Mouse (Mus musculus) stomach, postnatal 0 days (tissue): ENCODE results near the gene Oosp2. TPM values are rescaled to one million over a fixed set of nuclear protein-coding genes. Genes with fewer than 3 reads are reported as not detected.

Source experiments
- ATAC-seq: fragments of 200-750 bp; cut with Nextera tagmentation; 2 replicates; pipeline ENCODE4 v1.8.0; 2017; ENCODE audit not compliant: low FRiP score, low TSS enrichment
- DNase-seq: peaks from one replicate; pipeline ENCODE4 v3.0.0-alpha.2; 2016; ENCODE audit warnings: low spot score
- H3K27ac ChIP-seq: fragments of 300-500 bp; sonication (generic); replicated peaks from 2 replicates; pipeline ENCODE4 v1.5.1; 2014; ENCODE audit warnings: mild to moderate bottlenecking, control low read depth
- H3K27me3 ChIP-seq: fragments of 300-500 bp; sonication (generic); 2 replicates; pipeline ENCODE4 v1.6.1; 2014; ENCODE audit warnings: low read length; ENCODE audit not compliant: control insufficient read depth, insufficient read depth
- H3K36me3 ChIP-seq: fragments of 300-500 bp; sonication (generic); 2 replicates; pipeline ENCODE4 v1.6.1; 2014; ENCODE audit warnings: low read length, mixed read lengths; ENCODE audit not compliant: control insufficient read depth, insufficient read depth
- H3K4me1 ChIP-seq: fragments of 300-500 bp; sonication (generic); replicated peaks from 2 replicates; pipeline ENCODE4 v1.6.1; 2014; ENCODE audit warnings: antibody characterized with exemption; ENCODE audit not compliant: control insufficient read depth, insufficient read depth
- H3K4me2 ChIP-seq: fragments of 300-500 bp; sonication (generic); replicated peaks from 2 replicates; pipeline ENCODE4 v1.6.1; 2014; ENCODE audit warnings: low read depth, mild to moderate bottlenecking, control low read depth, moderate library complexity
- H3K4me3 ChIP-seq: fragments of 300-500 bp; sonication (generic); 2 replicates; pipeline ENCODE4 v1.5.1; 2014; ENCODE audit warnings: low read depth, low read length, control low read depth
- H3K9ac ChIP-seq: fragments of 300-500 bp; sonication (generic); 2 replicates; pipeline ENCODE4 v1.6.1; 2014; ENCODE audit warnings: mild to moderate bottlenecking, low read length, control low read depth, mixed read lengths
- H3K9me3 ChIP-seq: fragments of 300-500 bp; sonication (generic); 2 replicates; pipeline ENCODE4 v1.6.1; 2016; ENCODE audit warnings: low read length; ENCODE audit not compliant: control insufficient read depth
- CTCF ChIP-seq: IDR thresholded peaks from 2 replicates; pipeline ENCODE4 v1.5.1; 2016; ENCODE audit warnings: antibody characterized with exemption, low read depth, mild to moderate bottlenecking, moderate library complexity
- EP300 ChIP-seq: optimal IDR thresholded peaks from 2 replicates; pipeline ENCODE3; 2016; ENCODE audit warnings: antibody characterized with exemption
- WGBS: fragments of 180-500 bp; shearing (Covaris S2); extraction: QIAGEN DNeasy Blood & Tissue Kit; methylation state at CpG from one replicate; pipeline ENCODE4 v1.1.7; 2014; 5-methylcytosine and 5-hydroxymethylcytosine counted together
- polyA plus RNA-seq: library from polyadenylated mRNA; unstranded; fragments of >200 nt; fragmentation: Nextera tagmentation; extraction: Ambion mirVana; gene quantifications from 2 replicates; pipeline ENCODE4 v1.2.1, GENCODE M21; 2015

Oosp2 gene
- polyA plus RNA-seq, 1 experiment from 2014 or later, result not detected

DNA sequence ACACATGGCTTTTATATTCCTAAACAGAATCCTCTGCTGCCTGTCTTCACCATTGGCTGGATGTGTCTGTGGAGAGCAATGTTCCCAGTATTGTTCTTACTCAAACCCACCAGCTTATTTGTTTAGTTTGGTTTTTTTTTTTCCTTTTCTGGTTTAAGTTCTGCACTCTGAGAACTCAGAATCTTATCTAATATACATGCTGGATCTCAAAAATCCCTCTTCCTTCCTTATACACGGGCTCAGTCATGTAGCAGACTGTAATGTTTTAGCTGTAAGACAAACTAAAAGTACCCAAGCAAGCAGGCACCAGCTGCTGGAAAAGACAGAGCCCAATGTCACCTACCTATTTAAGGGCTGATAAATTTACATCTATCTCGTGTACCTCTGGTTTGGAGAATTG, 45.6 kb downstream of the Oosp2 start:
- 52% methylated on average over 2 of the region's 2 CpGs for WGBS
- H3K9ac ChIP-seq, result no peak overlapping the region
- no peaks in the 10 kb centered on the region for H3K27me3 ChIP-seq
- no peaks in the 10 kb centered on the region for H3K36me3 ChIP-seq
- H3K27ac ChIP-seq, result no peak overlapping the region
- no peaks in the 10 kb centered on the region for H3K4me1 ChIP-seq
- no peak overlapping the region for H3K4me2 ChIP-seq
- H3K9me3 ChIP-seq, result no peaks in the 10 kb centered on the region
- no peak for ATAC-seq
- no peak for DNase-seq
- TF ChIP-seq CTCF, result no peak
- no peak for TF ChIP-seq EP300
- no peak overlapping the region for H3K4me3 ChIP-seq

GRCm38 (mm10) chr19:11613776-11614443, 46.4 kb downstream of the Oosp2 start:
- Histone ChIP-seq H3K4me2 (no peak overlapping the region), H3K27ac (no peak overlapping the region), H3K36me3 (no peaks in the 10 kb centered on the region), H3K4me3 (no peak overlapping the region), H3K9ac (no peak overlapping the region), H3K4me1 (no peaks in the 10 kb centered on the region), H3K9me3 (no peaks in the 10 kb centered on the region), H3K27me3 (no peaks in the 10 kb centered on the region)
- WGBS, result 44% methylated on average over 8 of the region's 8 CpGs
- no peak for ATAC-seq
- DNase-seq, result no peak
- TF ChIP-seq CTCF (no peak), EP300 (no peak)

DNA sequence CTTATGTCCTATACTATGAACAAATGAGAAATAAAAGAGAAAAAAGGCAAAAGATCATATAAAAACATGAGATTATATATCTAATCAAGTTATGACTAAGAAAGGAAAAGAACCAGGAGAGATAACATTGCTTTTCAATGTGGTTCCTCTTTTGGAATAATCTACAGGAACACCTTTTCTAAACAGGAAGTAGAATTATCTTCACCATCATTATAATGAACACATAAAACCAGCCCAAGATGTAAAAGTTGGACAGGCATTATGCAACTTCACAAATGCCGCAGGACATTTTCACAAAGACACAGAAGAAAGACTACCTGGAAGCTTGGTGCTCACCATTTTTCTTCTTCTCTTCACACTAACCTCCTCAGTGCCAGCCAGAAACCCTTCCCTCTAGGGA, 47.3 kb downstream of the Oosp2 start:
- no peaks in the 10 kb centered on the region for H3K27me3 ChIP-seq
- 91% methylated on average over 1 of the region's 1 CpGs for WGBS
- H3K36me3 ChIP-seq, result no peaks in the 10 kb centered on the region
- H3K27ac ChIP-seq, result no peak overlapping the region
- H3K9ac ChIP-seq, result no peak overlapping the region
- ATAC-seq (no peak), DNase-seq (no peak)
- no peak overlapping the region for H3K4me3 ChIP-seq
- no peak overlapping the region for H3K4me2 ChIP-seq
- TF ChIP-seq CTCF (no peak), EP300 (no peak)
- H3K9me3 ChIP-seq, result no peaks in the 10 kb centered on the region
- no peaks in the 10 kb centered on the region for H3K4me1 ChIP-seq

DNA sequence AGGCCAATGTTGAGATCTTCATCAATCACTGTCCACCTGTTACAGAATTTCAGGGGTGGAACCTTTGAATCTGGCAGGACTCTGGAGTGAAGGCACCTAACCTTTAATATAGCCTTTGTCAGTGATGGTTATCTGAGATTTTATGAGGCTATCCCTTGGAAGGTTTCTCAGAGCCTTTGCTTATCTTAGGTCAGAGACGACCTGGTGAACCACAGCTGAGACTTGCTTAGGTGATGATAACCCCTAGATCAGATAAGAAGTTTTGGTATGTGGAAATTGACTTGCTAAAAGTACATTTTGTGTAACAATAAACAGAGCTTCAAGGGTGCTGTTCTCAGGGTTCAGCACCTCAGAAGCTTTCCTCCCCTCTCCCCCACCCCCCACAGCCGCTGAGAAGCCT, 48.1 kb downstream of the Oosp2 start:
- ATAC-seq (no peak), DNase-seq (no peak)
- TF ChIP-seq EP300 (no peak), CTCF (no peak)
- H3K36me3 ChIP-seq, result no peaks in the 10 kb centered on the region
- 42% methylated on average over 2 of the region's 2 CpGs for WGBS
- H3K9me3 ChIP-seq, result no peaks in the 10 kb centered on the region
- no peaks in the 10 kb centered on the region for H3K27me3 ChIP-seq
- H3K9ac ChIP-seq, result no peak overlapping the region
- H3K4me1 ChIP-seq, result no peaks in the 10 kb centered on the region
- no peak overlapping the region for H3K27ac ChIP-seq
- H3K4me2 ChIP-seq, result no peak overlapping the region
- no peak overlapping the region for H3K4me3 ChIP-seq

- H3K9ac ChIP-seq, result no peak overlapping the region
- H3K4me3 ChIP-seq, result no peak overlapping the region
Observed at GRCm38 (mm10) chr19:11611541-11611945, 48.8 kb downstream of the Oosp2 start.

DNA sequence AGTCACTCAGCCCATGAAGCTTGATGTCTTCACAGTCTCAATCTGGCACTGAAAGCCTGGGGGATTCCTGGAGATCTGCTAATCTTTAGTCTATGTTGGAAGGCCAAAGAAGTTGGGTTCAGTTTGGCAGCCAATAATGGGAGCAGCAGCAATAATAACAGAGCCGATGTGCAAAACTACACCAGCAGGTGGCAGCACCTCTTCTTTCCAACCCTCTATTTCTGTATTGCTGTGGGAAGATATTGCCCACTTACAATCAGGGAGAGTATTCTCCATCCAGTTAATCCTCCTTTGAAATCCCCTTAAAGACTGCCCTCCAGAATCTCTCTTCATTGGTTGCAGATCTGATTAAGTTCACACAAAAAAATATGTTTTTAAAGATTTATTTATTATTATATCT, 52.2 kb downstream of the Oosp2 start:
- Histone ChIP-seq H3K9ac (no peak overlapping the region), H3K4me3 (no peak overlapping the region), H3K9me3 (no peaks in the 10 kb centered on the region), H3K4me1 (no peaks in the 10 kb centered on the region), H3K36me3 (no peaks in the 10 kb centered on the region), H3K4me2 (no peak overlapping the region), H3K27me3 (no peaks in the 10 kb centered on the region), H3K27ac (no peak overlapping the region)
- peak; percentile 74 for DNase-seq
- ATAC-seq, result no peak; the same call in 1 of the 2 replicates
- TF ChIP-seq EP300 (no peak), CTCF (peak; percentile 84)
- WGBS, result 15% methylated on average over 1 of the region's 1 CpGs

More at GRCm38 (mm10) chr19:11611541-11611945, 48.8 kb downstream of the Oosp2 start:
- Histone ChIP-seq H3K27me3 (no peaks in the 10 kb centered on the region), H3K36me3 (no peaks in the 10 kb centered on the region), H3K9me3 (no peaks in the 10 kb centered on the region), H3K4me2 (no peak overlapping the region), H3K4me1 (no peaks in the 10 kb centered on the region), H3K27ac (peak overlapping the region; percentile 53; the same call in 1 of the 2 replicates)
- peak; percentile 85 for TF ChIP-seq CTCF
- no peak for TF ChIP-seq EP300
- DNase-seq, result peak; percentile 25
- ATAC-seq, result peak; percentile 69; the same call in 1 of the 2 replicates
- 11% methylated on average over 6 of the region's 6 CpGs for WGBS
